Mouse (Mus musculus) brain, adult 10 weeks (tissue): ENCODE results near the gene Zrsr1. TPM values are rescaled to one million over a fixed set of nuclear protein-coding genes. Genes with fewer than 3 reads are reported as not detected.

Experiments used
- polyA plus RNA-seq: library from polyadenylated mRNA; stranded (reverse); fragments of 350-450 nt; fragmentation: Illumina TruSeq; extraction: RNeasy Lipid Tissue Mini Kit (QIAGEN cat#74804); gene quantifications from one replicate; pipeline ENCODE4 v1.2.3, GENCODE M21; 2015; ENCODE audit warnings: low read depth, low replicate concordance

Zrsr1 gene
- polyA plus RNA-seq, result 79.7 TPM

DNA sequence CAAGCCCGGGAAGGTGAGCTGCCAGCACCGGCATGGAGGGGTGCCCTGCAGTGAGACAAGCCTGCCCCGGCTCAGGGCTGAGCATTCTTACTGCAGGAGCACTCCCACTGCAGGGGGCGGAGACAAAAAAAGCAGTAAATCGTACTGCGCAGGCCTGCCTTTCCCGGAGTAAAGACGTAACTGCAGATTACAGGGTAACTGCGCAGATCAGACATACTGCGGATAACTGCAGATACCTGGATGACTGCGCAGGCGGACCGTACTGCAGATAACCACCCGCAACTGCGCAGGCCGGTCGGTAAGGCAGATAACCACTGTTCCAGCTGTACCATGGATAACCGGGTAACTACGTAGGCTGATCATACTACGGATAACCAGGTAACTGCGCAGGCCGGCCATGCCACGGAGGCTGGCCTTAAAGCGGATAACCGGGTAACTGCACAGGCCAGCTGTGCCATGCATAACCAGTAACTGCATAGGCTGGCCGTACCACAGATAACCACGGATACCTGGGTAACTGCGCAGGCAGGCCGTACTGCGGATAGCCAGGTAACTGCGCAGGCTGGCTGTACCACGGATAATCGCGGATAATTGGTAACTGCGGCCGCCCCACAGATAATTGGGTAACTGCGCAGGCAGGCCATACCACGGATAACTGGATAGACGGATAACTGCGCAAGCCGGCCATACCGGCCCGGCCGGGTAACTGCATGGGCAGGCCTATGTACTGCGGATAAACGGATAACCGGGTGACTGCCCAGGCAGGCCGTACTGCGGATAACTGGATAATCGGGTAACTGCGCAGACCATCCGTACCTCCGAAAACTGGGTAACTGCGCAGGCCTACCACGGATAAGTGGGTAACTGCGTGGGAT, at the start of gene Zrsr1:
TSS of gene Zrsr1 (plus strand) at position 171 of the 875 bp plus-strand sequence.

DNA sequence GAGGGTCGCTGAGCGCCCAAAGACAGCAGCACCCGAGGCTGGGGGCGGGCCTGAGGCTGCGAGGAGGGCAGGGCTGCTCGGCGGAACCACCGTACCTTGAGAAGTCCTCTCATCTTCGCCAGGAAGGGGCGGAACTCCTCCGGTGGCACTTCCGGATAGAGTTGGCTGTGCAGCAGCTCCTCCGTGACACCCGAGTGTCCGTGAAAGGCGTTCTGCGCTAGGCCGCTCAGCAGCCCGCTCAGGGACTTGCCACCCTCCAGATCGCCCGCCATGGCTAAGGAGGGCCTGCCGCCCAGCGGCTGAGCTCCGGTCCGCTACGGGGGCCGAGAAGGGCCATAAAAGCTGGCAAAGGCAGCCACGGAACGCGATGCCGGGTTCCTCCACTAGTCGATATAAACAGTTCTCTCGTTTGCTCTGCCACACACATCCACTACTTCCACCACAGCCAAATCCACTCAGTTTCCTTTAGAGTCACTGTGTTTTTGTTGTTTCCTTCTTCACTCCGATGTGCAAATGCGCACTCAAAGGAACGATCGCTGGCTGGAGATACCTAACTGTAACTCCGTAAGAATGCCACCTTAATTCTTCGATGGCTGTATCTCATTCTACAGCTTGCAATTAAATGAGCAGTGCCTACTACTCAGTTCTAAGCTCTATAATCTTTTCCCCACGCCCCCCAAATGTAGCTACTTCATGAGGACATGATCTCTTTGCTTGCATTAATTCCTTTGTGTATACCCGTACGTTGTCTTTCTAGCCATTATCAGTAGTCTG, 10.4 kb downstream of the Zrsr1 start, which contains the start of the genes Gm28048 and Commd1:
TSS of gene Gm28048 (minus strand) at position 107 of the 774 bp plus-strand sequence.
TSS of gene Commd1 (minus strand) at position 399 of the 774 bp plus-strand sequence.

DNA sequence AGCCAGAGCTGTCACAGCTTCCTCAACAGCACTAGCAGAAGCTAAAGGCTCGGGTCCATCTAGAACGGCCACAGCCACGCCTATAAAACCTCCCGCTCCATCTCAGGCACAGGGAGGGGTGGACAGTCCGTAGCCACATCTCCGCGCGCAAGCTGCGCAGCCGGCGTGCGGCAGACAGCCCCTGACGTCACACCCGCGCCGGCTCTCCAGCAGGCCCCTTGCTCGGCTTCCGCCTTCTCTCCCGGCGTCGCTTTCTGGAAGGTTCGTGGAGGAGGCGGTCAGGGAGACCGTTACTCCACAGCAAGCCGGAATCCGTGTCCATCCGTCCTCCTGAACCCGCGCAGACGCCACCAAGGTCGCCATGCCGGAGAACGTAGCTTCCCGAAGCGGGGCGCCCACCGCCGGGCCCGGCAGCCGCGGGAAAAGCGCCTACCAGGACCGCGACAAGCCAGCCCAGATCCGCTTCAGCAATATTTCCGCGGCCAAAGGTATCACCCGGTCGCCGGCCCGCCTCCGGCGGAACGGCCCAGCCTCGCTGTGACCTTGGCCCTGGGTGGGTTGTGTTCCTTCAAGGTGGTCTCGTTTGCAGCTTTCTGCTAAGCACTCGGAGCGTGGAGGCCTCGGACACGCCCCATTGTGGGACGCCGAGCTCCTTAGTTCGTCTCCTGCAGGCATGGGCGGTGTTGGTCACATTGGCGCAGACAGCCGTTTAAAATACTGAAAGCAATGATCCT, 18.8 kb downstream of the Zrsr1 start, which contains the start of gene Cct4:
TSS of gene Cct4 (plus strand) at position 127 of the 734 bp plus-strand sequence.

DNA sequence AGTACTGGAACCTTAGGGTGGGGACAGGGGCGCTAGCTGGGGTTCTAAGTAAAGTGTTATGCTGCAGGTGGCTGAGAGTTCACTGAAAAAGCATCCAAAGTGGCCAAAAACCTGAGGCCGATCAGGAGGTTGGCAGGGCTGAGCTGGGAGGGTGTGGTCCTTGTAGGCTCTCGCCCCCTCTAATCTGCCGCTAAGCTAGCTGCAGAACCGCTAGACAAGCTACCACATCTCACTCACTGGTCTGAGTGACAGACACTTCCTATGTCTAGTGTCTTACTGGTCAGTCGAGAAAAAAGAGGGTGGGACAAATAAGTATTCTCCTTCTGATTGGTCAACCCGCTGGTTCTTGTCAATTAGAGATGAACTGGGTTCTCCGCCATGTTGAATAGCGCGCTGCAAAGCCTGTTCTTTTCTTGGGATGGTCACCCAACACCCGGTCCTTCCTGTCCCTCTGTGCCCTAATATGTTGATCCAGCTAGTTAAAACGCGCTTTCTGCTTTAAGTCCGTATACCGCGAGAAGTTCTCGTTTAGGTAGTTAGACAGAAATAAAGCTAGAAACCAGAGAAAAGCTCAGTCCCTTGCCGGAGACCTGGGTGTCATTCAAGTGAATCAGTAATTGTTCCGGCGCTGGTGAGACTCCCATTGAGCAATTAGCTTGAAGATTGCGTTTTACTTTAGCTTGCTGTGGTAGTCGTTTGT, 35.8 kb downstream of the Zrsr1 start, which contains the start of gene Fam161a:
TSS of gene Fam161a (plus strand) at position 51 of the 700 bp plus-strand sequence.

Other genes with a start within 250 kb of the Zrsr1 start
- gene B3gnt2, start 111.0 kb upstream of the Zrsr1 start, polyA plus RNA-seq, result 14.4 TPM
- gene Gm28048, start 10.1 kb downstream of the Zrsr1 start, polyA plus RNA-seq, result 33.4 TPM
- 89.2 TPM for gene Commd1, start 10.4 kb downstream of the Zrsr1 start, polyA plus RNA-seq
- 154 TPM for gene Cct4, start 18.5 kb downstream of the Zrsr1 start, polyA plus RNA-seq
- 4.1 TPM for gene Fam161a, start 35.5 kb downstream of the Zrsr1 start, polyA plus RNA-seq